Comparison of ENCODE assay signal across 8 mouse cellular contexts in the genomic region with DNA sequence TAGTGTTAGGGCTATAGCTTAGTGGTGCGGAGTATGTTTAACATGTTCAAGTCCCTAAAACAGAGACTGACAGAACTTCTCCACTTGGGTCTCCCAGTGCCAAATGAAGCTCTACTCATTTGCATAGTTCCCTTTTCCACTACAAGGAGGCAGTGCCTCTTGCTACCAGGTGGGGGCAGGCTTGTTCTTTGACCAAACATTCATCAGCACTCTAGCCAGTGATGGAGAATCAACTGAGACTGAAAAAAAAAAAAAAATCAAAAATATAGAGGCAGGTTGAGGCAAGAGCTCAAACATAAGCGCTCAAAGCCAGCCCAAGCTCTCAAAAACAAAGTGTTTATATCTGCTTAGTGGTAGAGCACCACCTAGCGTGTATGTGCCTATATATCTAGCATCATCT. TPM values are rescaled to one million over a fixed set of nuclear protein-coding genes. Genes with fewer than 3 reads are reported as not detected.
DNase-seq lines count a peak whose midpoint lies in the region; ATAC-seq and TF ChIP-seq lines count a peak whose summit lies in the region.

No protein-coding gene starts in this region.

- H3K4me2 ChIP-seq in forebrain, embryonic 12.5 days, result no peak overlapping the region
- no peak overlapping the region for H3K4me2 ChIP-seq in lung, postnatal 0 days (replicated peaks; ENCODE audit: low read depth, low read length)

- no peak overlapping the region for H3K9ac ChIP-seq in forebrain, embryonic 12.5 days
- no peak overlapping the region for H3K9ac ChIP-seq in lung, postnatal 0 days (replicated peaks; ENCODE audit: low read depth)

- H3K27ac ChIP-seq in forebrain, embryonic 10.5 days, result no peak overlapping the region
- no peak overlapping the region for H3K27ac ChIP-seq in forebrain, embryonic 12.5 days
- H3K27ac ChIP-seq in bone marrow, adult 2 months (ENCODE audit: control insufficient read depth, insufficient read depth, low read depth, low read length, poor library complexity), result no peak overlapping the region
- no peak overlapping the region for H3K27ac ChIP-seq in lung, postnatal 0 days (ENCODE audit: low read length)

- TF ChIP-seq CTCF in bone marrow, adult 2 months (IDR thresholded peaks at IDR 0.05; ENCODE audit: control insufficient read depth, insufficient read depth, low read length), result peak; percentile 83
- TF ChIP-seq CTCF in lung, postnatal 0 days (IDR thresholded peaks at IDR 0.05), result peak; percentile 91

- H3K27me3 ChIP-seq in forebrain, embryonic 10.5 days (ENCODE audit: poor library complexity, severe bottlenecking), result no peaks in the 10 kb centered on the region
- H3K27me3 ChIP-seq in forebrain, embryonic 12.5 days, result no peaks in the 10 kb centered on the region
- H3K27me3 ChIP-seq in lung, postnatal 0 days (replicated peaks; ENCODE audit: insufficient read depth, low read length), result no peaks in the 10 kb centered on the region

- TF ChIP-seq EP300 in lung, postnatal 0 days (IDR thresholded peaks at IDR 0.05), result no peak

- no peak overlapping the region for H3K4me3 ChIP-seq in forebrain, embryonic 10.5 days
- no peak overlapping the region for H3K4me3 ChIP-seq in forebrain, embryonic 12.5 days (replicated peaks)
- H3K4me3 ChIP-seq in bone marrow, adult 2 months (replicated peaks; ENCODE audit: control insufficient read depth, low read depth, low read length), result no peak overlapping the region
- no peak overlapping the region for H3K4me3 ChIP-seq in lung, postnatal 0 days (ENCODE audit: low read depth, low read length)

- intact Hi-C loops in heart, postnatal 10 days (cut with DNase I), result no loop called here

- H3K4me1 ChIP-seq in forebrain, embryonic 10.5 days, result peaks cover 25% of the 10 kb centered on the region
- peaks cover 18% of the 10 kb centered on the region for H3K4me1 ChIP-seq in forebrain, embryonic 12.5 days
- peaks cover 1% of the 10 kb centered on the region; the same call in 1 of the 2 replicates for H3K4me1 ChIP-seq in bone marrow, adult 2 months (ENCODE audit: control insufficient read depth, insufficient read depth, low read length)
- H3K4me1 ChIP-seq in lung, postnatal 0 days (ENCODE audit: insufficient read depth, low read depth, low read length), result no peaks in the 10 kb centered on the region

- H3K36me3 ChIP-seq in forebrain, embryonic 10.5 days (replicated peaks), result no peaks in the 10 kb centered on the region
- no peaks in the 10 kb centered on the region for H3K36me3 ChIP-seq in forebrain, embryonic 12.5 days (replicated peaks)
- no peaks in the 10 kb centered on the region for H3K36me3 ChIP-seq in lung, postnatal 0 days (ENCODE audit: insufficient read depth, low read length)

- H3K9me3 ChIP-seq in forebrain, embryonic 10.5 days, result no peaks in the 10 kb centered on the region
- no peaks in the 10 kb centered on the region for H3K9me3 ChIP-seq in forebrain, embryonic 12.5 days
- no peaks in the 10 kb centered on the region for H3K9me3 ChIP-seq in lung, postnatal 0 days (ENCODE audit: low read length)

- no peak for TF ChIP-seq POLR2A in bone marrow, adult 2 months (IDR thresholded peaks at IDR 0.05; ENCODE audit: borderline replicate concordance, control insufficient read depth, low read depth, low read length)

- WGBS in forebrain, embryonic 10.5 days, result 70% methylated on average over 3 of the region's 3 CpGs
- WGBS in forebrain, embryonic 12.5 days, result 71% methylated on average over 3 of the region's 3 CpGs
- WGBS in bone marrow, adult 2 months, result 39% methylated on average over 3 of the region's 3 CpGs
- WGBS in lung, postnatal 0 days, result 62% methylated on average over 3 of the region's 3 CpGs

- ATAC-seq in forebrain, embryonic 12.5 days (ENCODE audit: low FRiP score), result no peak
- no peak for ATAC-seq in lung, postnatal 0 days

- peak; percentile 44 for DNase-seq in forebrain, embryonic 10.5 days (ENCODE audit: extremely low spot score, low spot score)
- DNase-seq in ovary, postnatal 14 days (ENCODE audit: low spot score), result peak; percentile 59
- DNase-seq in ovary, adult 18-20 months (ENCODE audit: low spot score), result no peak
- peak; percentile 60 to 74 for DNase-seq in heart, postnatal 10 days
- peak; percentile 90 for DNase-seq in lung, postnatal 0 days (ENCODE audit: low spot score)
- DNase-seq in spleen, postnatal 4 days (ENCODE audit: low spot score in 2 of 2), result peak; percentile 76 to 89

RNA-seq across cellular contexts. Expression of a gene that starts 4.8 kb away (rescaled TPM):
- 136 and 149 TPM in 2 replicates for polyA plus RNA-seq in forebrain, embryonic 10.5 days (2016; fragmentation: Nextera tagmentation; extraction: Ambion mirVana)
- 140 and 143 TPM in 2 replicates for polyA plus RNA-seq in forebrain, embryonic 12.5 days (2016; fragmentation: Nextera tagmentation; extraction: Ambion mirVana)
- polyA plus RNA-seq in bone marrow, adult 2 months (2011; ENCODE audit: insufficient read depth, insufficient read length, low replicate concordance, missing spikeins), result 58.4 and 65.7 TPM in 2 replicates
- 10 to 100 TPM; 36.6 to 56.3 TPM for total RNA-seq in heart, postnatal 10 days (2021)
- polyA plus RNA-seq in lung, postnatal 0 days (2015; fragmentation: Nextera tagmentation; extraction: Ambion mirVana), result 91.8 and 97.9 TPM in 2 replicates

RNA-seq across cellular contexts. Expression of a gene that starts 17.3 kb away (rescaled TPM):
- polyA plus RNA-seq in forebrain, embryonic 10.5 days (2016; fragmentation: Nextera tagmentation; extraction: Ambion mirVana), result 120 and 126 TPM in 2 replicates
- polyA plus RNA-seq in forebrain, embryonic 12.5 days (2016; fragmentation: Nextera tagmentation; extraction: Ambion mirVana), result 83.7 and 85.9 TPM in 2 replicates
- polyA plus RNA-seq in bone marrow, adult 2 months (2011; ENCODE audit: insufficient read depth, insufficient read length, low replicate concordance, missing spikeins), result 40.8 and 121 TPM in 2 replicates
- 10 to 100 TPM; 24.9 to 27.2 TPM for total RNA-seq in heart, postnatal 10 days (2021)
- 45.3 and 48.7 TPM in 2 replicates for polyA plus RNA-seq in lung, postnatal 0 days (2015; fragmentation: Nextera tagmentation; extraction: Ambion mirVana)

RNA-seq across cellular contexts. Expression of a gene that starts 22.2 kb away (rescaled TPM):
- polyA plus RNA-seq in forebrain, embryonic 10.5 days (2016; fragmentation: Nextera tagmentation; extraction: Ambion mirVana), result 3.4 and 3.7 TPM in 2 replicates
- 2.8 and 3.7 TPM in 2 replicates for polyA plus RNA-seq in forebrain, embryonic 12.5 days (2016; fragmentation: Nextera tagmentation; extraction: Ambion mirVana)
- polyA plus RNA-seq in bone marrow, adult 2 months (2011; ENCODE audit: insufficient read depth, insufficient read length, low replicate concordance, missing spikeins), result 3.4 and 3.7 TPM in 2 replicates
- not detected for total RNA-seq in heart, postnatal 10 days (2021)
- polyA plus RNA-seq in lung, postnatal 0 days (2015; fragmentation: Nextera tagmentation; extraction: Ambion mirVana), result 0.75 and 0.82 TPM in 2 replicates

RNA-seq across cellular contexts. Expression of a gene that starts 22.9 kb away (rescaled TPM):
- 86.8 and 87.8 TPM in 2 replicates for polyA plus RNA-seq in forebrain, embryonic 10.5 days (2016; fragmentation: Nextera tagmentation; extraction: Ambion mirVana)
- 108 and 114 TPM in 2 replicates for polyA plus RNA-seq in forebrain, embryonic 12.5 days (2016; fragmentation: Nextera tagmentation; extraction: Ambion mirVana)
- 62.1 and 83.9 TPM in 2 replicates for polyA plus RNA-seq in bone marrow, adult 2 months (2011; ENCODE audit: insufficient read depth, insufficient read length, low replicate concordance, missing spikeins)
- 10 to 100 TPM; 43.6 to 44.4 TPM for total RNA-seq in heart, postnatal 10 days (2021)
- 130 and 143 TPM in 2 replicates for polyA plus RNA-seq in lung, postnatal 0 days (2015; fragmentation: Nextera tagmentation; extraction: Ambion mirVana)

RNA-seq across cellular contexts. Expression of a gene that starts 38.5 kb away (rescaled TPM):
- 254 and 275 TPM in 2 replicates for polyA plus RNA-seq in forebrain, embryonic 10.5 days (2016; fragmentation: Nextera tagmentation; extraction: Ambion mirVana)
- polyA plus RNA-seq in forebrain, embryonic 12.5 days (2016; fragmentation: Nextera tagmentation; extraction: Ambion mirVana), result 206 and 225 TPM in 2 replicates
- polyA plus RNA-seq in bone marrow, adult 2 months (2011; ENCODE audit: insufficient read depth, insufficient read length, low replicate concordance, missing spikeins), result 488 and 589 TPM in 2 replicates
- total RNA-seq in heart, postnatal 10 days (2021), result 10 to 100 TPM; 61.7 to 67.6 TPM
- 88.8 and 89.7 TPM in 2 replicates for polyA plus RNA-seq in lung, postnatal 0 days (2015; fragmentation: Nextera tagmentation; extraction: Ambion mirVana)
